In genomic region chr10:94905689-94906473, GRCm38 (mm10) we compare ENCODE assay signal across 8 mouse cellular contexts. TPM values are rescaled to one million over a fixed set of nuclear protein-coding genes. Genes with fewer than 3 reads are reported as not detected.
A peak's percentile ranks its signal among the peaks of the same experiment; 100 is the strongest.
DNase-seq lines count a peak whose midpoint lies in the region; ATAC-seq and TF ChIP-seq lines count a peak whose summit lies in the region.

No protein-coding gene starts in this region.

- H3K27ac ChIP-seq in kidney, postnatal 0 days, result no peak overlapping the region
- H3K27ac ChIP-seq in hindbrain, embryonic 14.5 days, result peak overlapping the region; percentile 89
- H3K27ac ChIP-seq in stomach, postnatal 0 days (replicated peaks), result no peak overlapping the region

- no peak for TF ChIP-seq EP300 in stomach, postnatal 0 days (optimal IDR thresholded peaks at IDR 0.05)

- no peaks in the 10 kb centered on the region for H3K27me3 ChIP-seq in kidney, postnatal 0 days (ENCODE audit: insufficient read depth, low read length)
- H3K27me3 ChIP-seq in hindbrain, embryonic 14.5 days (ENCODE audit: control insufficient read depth, insufficient read depth, low read length), result no peaks in the 10 kb centered on the region
- H3K27me3 ChIP-seq in stomach, postnatal 0 days (ENCODE audit: control insufficient read depth, insufficient read depth, low read length), result no peaks in the 10 kb centered on the region

- H3K4me3 ChIP-seq in kidney, postnatal 0 days (replicated peaks; ENCODE audit: low read depth, low read length), result no peak overlapping the region
- 0 out of 2 replicates have a peak overlapping the region, but pooled peaks have one; percentile 1 for H3K4me3 ChIP-seq in hindbrain, embryonic 14.5 days (replicated peaks; ENCODE audit: low read length)
- no peak overlapping the region for H3K4me3 ChIP-seq in stomach, postnatal 0 days (ENCODE audit: low read depth, low read length)

- no peaks in the 10 kb centered on the region for H3K4me1 ChIP-seq in kidney, postnatal 0 days (replicated peaks; ENCODE audit: insufficient read depth, low read length)
- peaks cover 28% of the 10 kb centered on the region for H3K4me1 ChIP-seq in hindbrain, embryonic 14.5 days (replicated peaks; ENCODE audit: control insufficient read depth, insufficient read depth, low read length)
- H3K4me1 ChIP-seq in stomach, postnatal 0 days (replicated peaks; ENCODE audit: control insufficient read depth, insufficient read depth), result no peaks in the 10 kb centered on the region

- intact Hi-C loops in left cerebral cortex, postnatal 4 days (cut with DNase I), result no loop called here

- 23% methylated on average over 21 of the region's 21 CpGs for WGBS in kidney, postnatal 0 days
- WGBS in hindbrain, embryonic 14.5 days, result 23% methylated on average over 21 of the region's 21 CpGs
- WGBS in stomach, postnatal 0 days, result 40% methylated on average over 21 of the region's 21 CpGs

- TF ChIP-seq CTCF in kidney, postnatal 0 days (IDR thresholded peaks at IDR 0.05; ENCODE audit: low read depth), result no peak
- no peak for TF ChIP-seq CTCF in stomach, postnatal 0 days (IDR thresholded peaks at IDR 0.05; ENCODE audit: low read depth)

- H3K9me3 ChIP-seq in kidney, postnatal 0 days (replicated peaks; ENCODE audit: low read length), result no peaks in the 10 kb centered on the region
- no peaks in the 10 kb centered on the region for H3K9me3 ChIP-seq in hindbrain, embryonic 14.5 days (ENCODE audit: control insufficient read depth, low read length)
- H3K9me3 ChIP-seq in stomach, postnatal 0 days (ENCODE audit: control insufficient read depth, low read length), result no peaks in the 10 kb centered on the region

- DNase-seq in kidney, postnatal 0 days (ENCODE audit: low spot score), result peak; percentile 74
- no peak for DNase-seq in kidney, adult 11 months
- DNase-seq in embryo, embryonic 10.5 days (ENCODE audit: low spot score), result peak; percentile 87
- peak; percentile 85 for DNase-seq in hindbrain, embryonic 14.5 days (ENCODE audit: low spot score)
- DNase-seq in left cerebral cortex, postnatal 4 days, result peak; percentile 71
- peak; percentile 63 for DNase-seq in right cerebral cortex, postnatal 14 days
- no peak for DNase-seq in stomach, postnatal 0 days (ENCODE audit: low spot score)
- DNase-seq in heart, adult 18-20 months, result no peak

- ATAC-seq in kidney, postnatal 0 days (replicated peaks; ENCODE audit: low FRiP score, low read depth), result no peak
- peak; percentile 94 for ATAC-seq in hindbrain, embryonic 14.5 days (ENCODE audit: low FRiP score)
- no peak for ATAC-seq in stomach, postnatal 0 days (ENCODE audit: low FRiP score, low TSS enrichment)

- H3K4me2 ChIP-seq in kidney, postnatal 0 days (ENCODE audit: low read length), result no peak overlapping the region
- peak overlapping the region; percentile 38 for H3K4me2 ChIP-seq in hindbrain, embryonic 14.5 days (replicated peaks)
- no peak overlapping the region for H3K4me2 ChIP-seq in stomach, postnatal 0 days (replicated peaks; ENCODE audit: low read depth)

- H3K36me3 ChIP-seq in kidney, postnatal 0 days (ENCODE audit: insufficient read depth, low read length), result no peaks in the 10 kb centered on the region
- no peaks in the 10 kb centered on the region for H3K36me3 ChIP-seq in hindbrain, embryonic 14.5 days (replicated peaks; ENCODE audit: control insufficient read depth, insufficient read depth)
- H3K36me3 ChIP-seq in stomach, postnatal 0 days (ENCODE audit: control insufficient read depth, insufficient read depth, low read length), result no peaks in the 10 kb centered on the region

- no peak overlapping the region for H3K9ac ChIP-seq in kidney, postnatal 0 days (ENCODE audit: low read depth, low read length)
- H3K9ac ChIP-seq in hindbrain, embryonic 14.5 days, result peak overlapping the region; percentile 18
- H3K9ac ChIP-seq in stomach, postnatal 0 days (ENCODE audit: low read length), result no peak overlapping the region

RNA-seq across cellular contexts. Expression of gene Plxnc1, which starts 38.8 kb away (rescaled TPM):
- polyA plus RNA-seq in kidney, postnatal 0 days (2015; fragmentation: Nextera tagmentation; extraction: Ambion mirVana), result 0.94 and 1.3 TPM in 2 replicates
- polyA plus RNA-seq in hindbrain, embryonic 14.5 days (2014; fragmentation: Nextera tagmentation; extraction: Ambion mirVana), result 15.5 and 16.3 TPM in 2 replicates
- 10 to 100 TPM; 58.4 to 67.3 TPM for total RNA-seq in left cerebral cortex, postnatal 4 days (2021)
- polyA plus RNA-seq in stomach, postnatal 0 days (2015; fragmentation: Nextera tagmentation; extraction: Ambion mirVana), result 0.67 and 1.0 TPM in 2 replicates
- 1 to 10 TPM; 1.8 to 3.4 TPM for total RNA-seq in heart, adult 18-20 months (2021)

Comparison
In these comparisons a context has a peak if more than half of its experiments do, and no peak if none do; other contexts are left out.
1. DNase-seq: peak in kidney, postnatal 0 days (single experiment), embryo, embryonic 10.5 days (single experiment), hindbrain, embryonic 14.5 days (single experiment), left cerebral cortex, postnatal 4 days (single experiment) and right cerebral cortex, postnatal 14 days (single experiment); none in kidney, adult 11 months (single experiment), stomach, postnatal 0 days (single experiment) and heart, adult 18-20 months (0 of 2).